Mouse (Mus musculus) testis, adult 2 months (tissue): ENCODE data around the gene Ddx31. TPM values are rescaled to one million over a fixed set of nuclear protein-coding genes. Genes with fewer than 3 reads are reported as not detected.

ENCODE experiments used
- H3K27ac ChIP-seq: fragments of 200-500 bp; 2 replicates; pipeline ENCODE4 v1.5.1; 2012; ENCODE audit warnings: low read depth, low read length; ENCODE audit not compliant: control insufficient read depth, insufficient read depth
- H3K27me3 ChIP-seq: fragments of 200-500 bp; 2 replicates; pipeline ENCODE4 v1.6.1; 2012; ENCODE audit warnings: mild to moderate bottlenecking, low read length, moderate library complexity; ENCODE audit not compliant: control insufficient read depth, insufficient read depth
- H3K36me3 ChIP-seq: fragments of 200-500 bp; 2 replicates; pipeline ENCODE4 v1.6.1; 2012; ENCODE audit warnings: mild to moderate bottlenecking, low read length; ENCODE audit not compliant: control insufficient read depth, insufficient read depth
- H3K4me1 ChIP-seq: fragments of 200-500 bp; 2 replicates; pipeline ENCODE4 v1.6.1; 2012; ENCODE audit warnings: low read length; ENCODE audit not compliant: control insufficient read depth, insufficient read depth
- H3K4me3 ChIP-seq: fragments of 200-500 bp; 2 replicates; pipeline ENCODE4 v1.5.1; 2012; ENCODE audit warnings: low read depth, mild to moderate bottlenecking, low read length, moderate library complexity, mixed read lengths; ENCODE audit not compliant: control insufficient read depth
- CTCF ChIP-seq: fragments of 200-500 bp; IDR thresholded peaks from 2 replicates; pipeline ENCODE4 v1.5.1; 2012; ENCODE audit warnings: low read depth, mild to moderate bottlenecking, inconsistent platforms, low read length, moderate library complexity; ENCODE audit not compliant: control insufficient read depth, insufficient read depth, insufficient replicate concordance
- POLR2A ChIP-seq: fragments of 200-500 bp; IDR thresholded peaks from 2 replicates; pipeline ENCODE4 v1.6.1; 2012; ENCODE audit warnings: low read depth, mild to moderate bottlenecking, inconsistent platforms, low read length, moderate library complexity; ENCODE audit not compliant: control insufficient read depth
- polyA plus RNA-seq: library from polyadenylated mRNA; depleted of rRNA; stranded (reverse); fragments of >200 nt; gene quantifications from 2 replicates; pipeline ENCODE4 v1.2.3, GENCODE M21; 2012; rRNA removed

The Ddx31 gene
- polyA plus RNA-seq: 5.0 and 5.9 TPM in 2 replicates

DNA sequence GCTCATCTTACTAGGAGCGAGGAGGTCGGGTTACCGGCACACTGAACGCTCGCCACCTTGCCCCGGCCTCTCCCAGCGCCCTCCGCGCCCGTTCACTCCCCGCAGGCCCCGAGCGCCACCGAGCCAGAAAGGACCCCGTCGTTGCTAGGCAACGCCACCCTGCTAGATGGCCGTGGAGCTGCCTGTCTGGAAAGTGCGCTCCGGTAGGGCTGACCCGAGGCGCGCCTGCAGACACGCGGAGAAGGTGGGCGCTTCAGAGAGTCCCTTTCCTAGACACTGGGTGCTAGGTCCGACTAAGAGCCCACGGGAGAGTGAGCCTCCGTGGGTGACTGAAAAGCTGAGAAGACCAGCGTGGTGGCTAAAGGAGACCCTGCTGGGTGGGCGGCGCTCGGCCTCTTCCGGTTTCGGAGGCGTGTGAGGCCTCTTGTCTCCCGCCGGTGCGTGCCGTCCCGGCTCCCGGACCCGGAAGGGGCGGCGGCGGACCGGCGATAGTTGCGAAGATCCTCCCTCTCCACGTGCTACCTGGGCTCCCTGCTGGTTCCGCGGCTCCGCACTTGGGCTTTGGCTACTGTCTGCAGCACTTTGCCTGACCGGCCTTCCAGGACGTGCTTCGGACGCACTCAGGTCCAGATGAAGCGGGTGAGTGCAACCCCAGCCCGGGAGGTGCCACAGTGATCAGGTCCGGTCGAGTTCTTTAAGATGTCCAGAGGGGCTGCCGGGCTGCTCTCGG is at the start of gene Ddx31, which contains the start of gene Gtf3c4:
Ddx31 (plus strand) TSS at position 185 of the 730 bp plus-strand sequence.
Gtf3c4 (minus strand) TSS at position 139 of the 730 bp plus-strand sequence.
- H3K27ac ChIP-seq: peak within 1 kb of the TSS; percentile 94
- H3K4me3 ChIP-seq: peak within 1 kb of the TSS; percentile 90
- H3K36me3 ChIP-seq: no peaks in the 10 kb centered on the region
- TF ChIP-seq CTCF: no peak
- TF ChIP-seq POLR2A: peak; percentile 56
- peaks cover 2% of the 10 kb centered on the region for H3K4me1 ChIP-seq
- H3K27me3 ChIP-seq: no peaks in the 10 kb centered on the region

GRCm38 (mm10) chr2:28792931-28793610 is 47.1 kb upstream of the Ddx31 start:
- Histone ChIP-seq H3K27ac (no peak overlapping the region), H3K4me1 (no peaks in the 10 kb centered on the region), H3K4me3 (no peak overlapping the region), H3K36me3 (no peaks in the 10 kb centered on the region), H3K27me3 (no peaks in the 10 kb centered on the region)
- TF ChIP-seq CTCF: no peak
- no peak for TF ChIP-seq POLR2A

GRCm38 (mm10) chr2:28794623-28795022 is 45.6 kb upstream of the Ddx31 start:
- no peaks in the 10 kb centered on the region for H3K27me3 ChIP-seq
- H3K36me3 ChIP-seq: no peaks in the 10 kb centered on the region
- H3K4me1 ChIP-seq: no peaks in the 10 kb centered on the region
- TF ChIP-seq POLR2A (no peak), CTCF (peak; percentile 24; the same call in 1 of the 2 replicates)
- no peak overlapping the region for H3K4me3 ChIP-seq
- H3K27ac ChIP-seq: no peak overlapping the region

DNA sequence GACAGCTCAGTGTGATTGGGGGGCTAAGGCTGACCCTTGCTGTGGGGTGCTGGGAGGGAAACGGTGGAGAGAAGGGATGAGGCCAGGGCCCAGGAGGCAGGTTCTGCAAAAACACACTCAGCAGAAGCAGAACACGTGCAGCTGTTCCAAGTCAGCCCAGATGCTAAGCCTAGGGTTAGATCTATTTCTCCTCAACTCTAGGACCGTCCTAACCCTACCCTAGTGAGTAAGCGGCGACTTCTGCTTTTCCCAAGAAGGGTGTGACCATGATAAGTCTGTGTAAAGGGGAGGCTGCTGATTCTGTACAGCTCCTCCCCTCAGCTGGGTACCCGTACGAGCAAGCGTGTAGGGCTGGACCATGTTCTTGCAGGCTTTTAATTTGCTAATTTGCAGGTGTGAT is 43.9 kb upstream of the Ddx31 start:
- H3K4me1 ChIP-seq: no peaks in the 10 kb centered on the region
- no peak for TF ChIP-seq CTCF
- TF ChIP-seq POLR2A: no peak

GRCm38 (mm10) chr2:28797490-28798106 is 42.6 kb upstream of the Ddx31 start:
- H3K27me3 ChIP-seq: no peaks in the 10 kb centered on the region
- no peaks in the 10 kb centered on the region for H3K4me1 ChIP-seq
- no peak overlapping the region for H3K27ac ChIP-seq
- H3K4me3 ChIP-seq: no peak overlapping the region
- TF ChIP-seq POLR2A: no peak
- TF ChIP-seq CTCF: no peak
- H3K36me3 ChIP-seq: no peaks in the 10 kb centered on the region

More for the DNA sequence above, 43.9 kb upstream of the Ddx31 start:
- Histone ChIP-seq H3K4me3 (no peak overlapping the region), H3K27ac (no peak overlapping the region), H3K36me3 (no peaks in the 10 kb centered on the region), H3K27me3 (no peaks in the 10 kb centered on the region)

GRCm38 (mm10) chr2:28798390-28798789 is 41.8 kb upstream of the Ddx31 start:
- no peak for TF ChIP-seq CTCF
- no peak for TF ChIP-seq POLR2A
- Histone ChIP-seq H3K4me3 (no peak overlapping the region), H3K27me3 (no peaks in the 10 kb centered on the region), H3K36me3 (no peaks in the 10 kb centered on the region), H3K27ac (no peak overlapping the region), H3K4me1 (no peaks in the 10 kb centered on the region)

- no peaks in the 10 kb centered on the region for H3K36me3 ChIP-seq
- no peak overlapping the region for H3K27ac ChIP-seq
- H3K4me1 ChIP-seq: no peaks in the 10 kb centered on the region
- H3K27me3 ChIP-seq: no peaks in the 10 kb centered on the region
- no peak overlapping the region for H3K4me3 ChIP-seq
- no peak for TF ChIP-seq CTCF
These were observed 40.6 kb upstream of the Ddx31 start for GRCm38 (mm10) chr2:28799575-28799974.
